Comparison of ENCODE assay signal across 8 mouse cellular contexts in the genomic region with DNA sequence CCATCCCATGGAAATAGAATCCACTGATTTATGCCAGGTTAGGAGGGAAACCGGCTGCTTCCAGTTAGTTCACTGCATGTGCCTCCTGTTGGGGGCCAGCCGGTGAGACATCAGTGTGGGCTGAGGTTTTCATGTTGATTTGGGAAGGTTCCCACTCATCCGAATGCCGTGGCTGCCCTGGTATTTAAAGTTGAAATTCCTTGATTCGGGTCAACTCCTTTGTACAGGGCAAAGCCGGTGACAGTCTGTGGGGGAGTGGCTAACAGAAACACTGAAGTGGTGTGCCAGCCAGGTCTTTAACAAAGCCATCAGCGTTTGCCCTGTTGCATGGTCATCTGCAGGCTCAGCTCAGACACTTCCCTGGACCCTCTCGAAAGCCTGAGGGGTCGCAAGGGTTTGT. TPM values are rescaled to one million over a fixed set of nuclear protein-coding genes. Genes with fewer than 3 reads are reported as not detected.
DNase-seq lines count a peak whose midpoint lies in the region; ATAC-seq and TF ChIP-seq lines count a peak whose summit lies in the region.
"Had no signal": no experiment of that assay in that cellular context is flagged by ENCODE, and none has a peak within 500 bp of the region (broad histone marks: within the 10 kb centered on the region; RNA-seq: fewer than 3 reads in every experiment).

No protein-coding gene starts in this region.

- H3K27ac ChIP-seq in hindbrain, embryonic 15.5 days (replicated peaks) = no peak overlapping the region
- no peak overlapping the region for H3K27ac ChIP-seq in midbrain, embryonic 10.5 days (replicated peaks)
- no peak overlapping the region for H3K27ac ChIP-seq in thymus, adult 2 months (ENCODE audit: control insufficient read depth, insufficient read depth, low read length)

- H3K9me3 ChIP-seq in hindbrain, embryonic 15.5 days = peaks cover 5% of the 10 kb centered on the region; the same call in 1 of the 2 replicates
- peaks cover 12% of the 10 kb centered on the region; the same call in 1 of the 2 replicates for H3K9me3 ChIP-seq in midbrain, embryonic 10.5 days (replicated peaks)

- H3K4me1 ChIP-seq in hindbrain, embryonic 15.5 days (replicated peaks) = peaks cover 16% of the 10 kb centered on the region
- H3K4me1 ChIP-seq in midbrain, embryonic 10.5 days = peaks cover 48% of the 10 kb centered on the region
- no peaks in the 10 kb centered on the region for H3K4me1 ChIP-seq in thymus, adult 2 months (replicated peaks; ENCODE audit: control insufficient read depth, insufficient read depth, low read length)

- H3K27me3 ChIP-seq in hindbrain, embryonic 15.5 days = 0 out of 2 replicates have a peak, but pooled peaks cover 8% of the 10 kb centered on the region
- H3K27me3 ChIP-seq in midbrain, embryonic 10.5 days (ENCODE audit: low read depth, poor library complexity, severe bottlenecking) = peaks cover 81% of the 10 kb centered on the region
- no peaks in the 10 kb centered on the region; the same call in 1 of the 2 replicates for H3K27me3 ChIP-seq in thymus, adult 2 months (ENCODE audit: control insufficient read depth, insufficient read depth, low read length)

- no peak for TF ChIP-seq CTCF in thymus, adult 2 months (IDR thresholded peaks at IDR 0.05; ENCODE audit: borderline replicate concordance, control insufficient read depth, extremely low read depth, insufficient read depth, low read length, poor library complexity)

- peak overlapping the region; percentile 44; the same call in 1 of the 2 replicates for H3K4me2 ChIP-seq in hindbrain, embryonic 15.5 days

- no peaks in the 10 kb centered on the region for H3K36me3 ChIP-seq in hindbrain, embryonic 15.5 days
- H3K36me3 ChIP-seq in midbrain, embryonic 10.5 days = no peaks in the 10 kb centered on the region; the same call in 1 of the 2 replicates
- H3K36me3 ChIP-seq in thymus, adult 2 months (ENCODE audit: control insufficient read depth, insufficient read depth, low read length) = no peaks in the 10 kb centered on the region

- peak; percentile 72 for DNase-seq in 3T3-L1 (ENCODE audit: low read depth, low spot score)
- peak; percentile 44 for DNase-seq in adipocyte (ENCODE audit: low spot score)
- DNase-seq in midbrain, embryonic 10.5 days (ENCODE audit: low spot score) = peak; percentile 51
- DNase-seq in right cerebral cortex, adult 18-20 months = no peak
- DNase-seq in spleen, postnatal 14 days (ENCODE audit: low spot score in 2 of 2) = no peak
- DNase-seq in thymus, adult 2 months = no peak

- no peak overlapping the region for H3K4me3 ChIP-seq in hindbrain, embryonic 15.5 days
- H3K4me3 ChIP-seq in midbrain, embryonic 10.5 days = 0 out of 2 replicates have a peak overlapping the region, but pooled peaks have one; percentile 3
- H3K4me3 ChIP-seq in thymus, adult 2 months (ENCODE audit: control insufficient read depth, insufficient read depth, low read length) = no peak overlapping the region

- ATAC-seq in hindbrain, embryonic 15.5 days (ENCODE audit: low FRiP score, low read depth) = 0 out of 2 replicates have a peak, but pooled peaks have one; percentile 30
- ATAC-seq: inflammation-experienced regulatory T-cells, adult 6 months had no signal

- WGBS in hindbrain, embryonic 15.5 days = 23% methylated on average over 9 of the region's 9 CpGs
- 19% methylated on average over 9 of the region's 9 CpGs for WGBS in midbrain, embryonic 10.5 days
- 79% methylated on average over 9 of the region's 9 CpGs for WGBS in thymus, adult 2 months

- H3K9ac ChIP-seq in hindbrain, embryonic 15.5 days = no peak overlapping the region

- no peak for TF ChIP-seq POLR2A in thymus, adult 2 months (IDR thresholded peaks at IDR 0.05; ENCODE audit: control insufficient read depth, extremely low read depth, insufficient read depth, low read length, poor library complexity)

RNA-seq across cellular contexts. Expression of gene Gm10320, which starts 41.6 kb away (rescaled TPM):
- polyA plus RNA-seq in hindbrain, embryonic 15.5 days (2015; fragmentation: Nextera tagmentation; extraction: Ambion mirVana) = 0.86 and 1.3 TPM in 2 replicates
- 1.1 and 1.2 TPM in 2 replicates for polyA plus RNA-seq in midbrain, embryonic 10.5 days (2016; fragmentation: Nextera tagmentation; extraction: Ambion mirVana)
- polyA plus RNA-seq in thymus, adult 2 months (2012; rRNA removed) = 1.2 and 2.4 TPM in 2 replicates

Comparison
In these comparisons a context has a peak if more than half of its experiments do, and no peak if none do; other contexts are left out.
1. DNase-seq: peak in 3T3-L1 (single experiment), adipocyte (single experiment) and midbrain, embryonic 10.5 days (single experiment); none in right cerebral cortex, adult 18-20 months (single experiment), spleen, postnatal 14 days (0 of 2) and thymus, adult 2 months (single experiment).